In the genomic region with DNA sequence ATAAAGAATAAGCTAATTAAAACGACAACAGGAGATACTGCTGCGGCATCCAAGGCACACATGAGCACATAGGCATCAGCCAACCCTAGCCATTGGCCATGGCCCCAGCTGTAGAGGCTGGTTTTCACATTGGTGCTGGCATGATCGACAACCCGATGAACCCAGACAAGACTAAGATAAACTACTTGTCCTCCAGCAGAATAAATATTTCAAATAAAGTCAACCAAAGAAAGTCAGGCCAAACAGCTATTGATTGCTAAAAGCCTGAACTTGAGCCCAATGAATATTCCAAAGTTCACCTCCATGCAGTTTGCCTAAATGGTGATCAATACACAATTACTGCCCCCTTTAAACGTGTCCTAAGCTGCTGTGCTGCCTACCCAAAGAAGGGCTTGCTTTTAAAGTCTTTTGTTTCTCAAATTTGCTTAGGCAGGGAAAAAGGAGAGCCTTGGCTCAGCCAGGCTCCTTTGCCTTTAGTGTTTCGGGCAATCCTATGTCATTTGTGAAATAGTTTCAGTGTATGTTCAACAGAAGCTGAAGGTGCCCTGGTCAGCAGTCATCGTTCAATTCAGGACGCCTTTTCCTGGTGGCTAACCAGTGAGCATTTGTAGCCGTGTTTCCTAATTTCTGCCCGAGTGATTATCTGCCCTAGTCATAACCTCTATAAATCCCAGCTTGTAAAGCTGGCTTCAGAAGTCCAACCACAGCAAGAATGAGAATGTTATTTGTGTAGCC, we compare ENCODE assay signal across 18 mouse cellular contexts.
"Had no signal": no experiment of that assay in that cellular context is flagged by ENCODE, and none has a peak within 500 bp of the region (broad histone marks: within the 10 kb centered on the region; RNA-seq: fewer than 3 reads in every experiment).

No protein-coding gene starts in this region.

- H3K9ac ChIP-seq: limb, embryonic 12.5 days; limb, embryonic 15.5 days; liver, embryonic 15.5 days; lung, embryonic 14.5 days; midbrain, embryonic 12.5 days; midbrain, embryonic 15.5 days had no signal

- H3K27me3 ChIP-seq: limb, embryonic 12.5 days; limb, embryonic 15.5 days; liver, embryonic 15.5 days; midbrain, embryonic 12.5 days; midbrain, embryonic 15.5 days had no signal

- ATAC-seq: intestine, embryonic 16.5 days; lung, postnatal 0 days; midbrain, embryonic 15.5 days had no signal

- H3K4me2 ChIP-seq: limb, embryonic 12.5 days; limb, embryonic 15.5 days; liver, embryonic 15.5 days; lung, embryonic 14.5 days; midbrain, embryonic 12.5 days; midbrain, embryonic 15.5 days had no signal

- H3K27ac ChIP-seq: limb, embryonic 12.5 days; limb, embryonic 15.5 days; liver, embryonic 15.5 days; macrophage; midbrain, embryonic 12.5 days; midbrain, embryonic 15.5 days; stomach, postnatal 0 days had no signal

- H3K4me1 ChIP-seq: limb, embryonic 15.5 days; midbrain, embryonic 12.5 days; midbrain, embryonic 15.5 days had no signal

- H3K36me3 ChIP-seq: limb, embryonic 12.5 days; limb, embryonic 15.5 days; liver, embryonic 15.5 days; midbrain, embryonic 15.5 days had no signal

- DNase-seq: kidney, adult 18-20 months; kidney, adult 9 months; kidney, postnatal 14 days; kidney, postnatal 4 days; left cerebral cortex, postnatal 4 days; lung, embryonic 14.5 days; right cerebral cortex, postnatal 25 days; thymus, adult 18-20 months; thymus, postnatal 36 days had no signal

- H3K9me3 ChIP-seq: limb, embryonic 12.5 days; limb, embryonic 15.5 days; liver, embryonic 15.5 days; midbrain, embryonic 12.5 days; midbrain, embryonic 15.5 days had no signal

- H3K4me3 ChIP-seq: limb, embryonic 12.5 days; limb, embryonic 15.5 days; liver, embryonic 15.5 days; midbrain, embryonic 12.5 days; midbrain, embryonic 15.5 days had no signal
